Mouse (Mus musculus) gastrocnemius, adult 8-10 months (tissue): ENCODE data around the gene Rubcnl. TPM values are rescaled to one million over a fixed set of nuclear protein-coding genes. Genes with fewer than 3 reads are reported as not detected.

Experiments
- DNase-seq, 2 experiments: peaks; one replicate each; pipeline ENCODE4 v3.0.0; 2022; ENCODE audit warnings: low spot score in 2 of 2
- total RNA-seq, 4 experiments: library from RNA; stranded (reverse); gene quantifications; 2 replicates each; pipeline ENCODE4 v1.2.4; 2022

Rubcnl gene
- total RNA-seq: under 1 TPM in 2 of 4 experiments, not detected in 2; 0.11 to 0.13 TPM

- DNase-seq: peak; percentile 12 to 17
Observed at GRCm38 (mm10) chr14:75015856-75016714, at the start of gene Rubcnl. TSS of gene Rubcnl (plus strand) at chr14:75016027.

DNA sequence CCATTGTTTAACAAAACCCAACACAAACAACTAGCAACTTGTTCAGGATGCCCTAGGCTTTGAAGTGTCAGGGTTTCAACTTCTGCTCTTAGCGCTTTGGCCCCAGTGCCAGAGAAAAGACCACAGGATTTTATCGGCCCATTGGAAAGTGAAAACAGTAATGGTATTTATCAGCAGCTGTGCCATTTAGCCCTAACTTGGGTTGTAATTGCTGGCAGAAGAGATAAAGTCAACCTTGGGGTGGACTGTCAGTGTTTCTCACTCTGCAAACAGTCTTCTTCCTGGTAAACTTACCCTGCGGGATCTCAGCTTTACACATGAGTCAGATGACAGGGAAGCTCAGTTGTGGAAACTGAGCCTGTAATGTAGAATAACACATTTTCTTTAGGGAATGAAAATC lies 43.6 kb upstream of the Rubcnl start:
- no peak for DNase-seq

GRCm38 (mm10) chr14:74972687-74973086 lies 43.1 kb upstream of the Rubcnl start:
- no peak for DNase-seq

GRCm38 (mm10) chr14:74974136-74974651 lies 41.6 kb upstream of the Rubcnl start:
- no peak for DNase-seq

DNA sequence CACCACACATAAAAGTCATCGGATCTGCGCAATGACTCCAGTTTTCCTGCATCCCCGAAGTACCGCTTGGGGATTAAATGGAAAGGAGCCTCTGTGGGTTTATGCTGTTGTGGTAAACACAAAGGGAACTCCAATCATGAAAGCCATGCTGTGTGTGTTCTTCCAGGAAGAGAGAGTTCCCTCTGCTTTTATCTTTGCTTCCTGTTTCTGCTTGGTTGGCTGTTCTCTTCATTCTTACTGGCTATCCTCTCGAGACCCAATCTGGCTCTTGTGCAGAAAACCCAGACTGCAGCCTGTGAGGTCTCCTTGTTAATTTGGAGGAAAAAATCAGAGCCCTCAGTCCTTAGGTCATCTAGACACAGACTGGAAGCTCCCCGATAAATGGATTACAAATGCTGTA lies 38.9 kb upstream of the Rubcnl start:
- no peak for DNase-seq

GRCm38 (mm10) chr14:74981016-74981415 lies 34.8 kb upstream of the Rubcnl start:
- no peak for DNase-seq

DNA sequence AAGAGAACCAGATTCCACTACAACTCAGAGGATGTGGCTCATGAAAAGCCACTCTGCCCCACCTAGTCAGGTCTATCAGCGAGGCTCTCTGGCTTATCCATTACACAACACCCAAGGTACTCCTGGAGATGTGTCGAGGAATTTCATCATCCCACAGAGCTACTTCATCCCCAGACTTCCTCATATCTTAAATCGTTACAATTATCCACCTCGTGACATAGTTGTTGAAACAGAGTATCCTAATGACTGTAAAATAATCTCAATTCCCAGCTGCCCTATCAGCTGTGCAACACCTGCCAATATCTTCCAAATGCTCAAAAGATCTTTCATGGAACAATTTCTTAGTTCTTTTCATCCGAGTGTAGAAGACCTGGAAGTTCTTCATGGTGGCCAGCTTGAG lies 32.7 kb upstream of the Rubcnl start:
- DNase-seq: no peak

DNA sequence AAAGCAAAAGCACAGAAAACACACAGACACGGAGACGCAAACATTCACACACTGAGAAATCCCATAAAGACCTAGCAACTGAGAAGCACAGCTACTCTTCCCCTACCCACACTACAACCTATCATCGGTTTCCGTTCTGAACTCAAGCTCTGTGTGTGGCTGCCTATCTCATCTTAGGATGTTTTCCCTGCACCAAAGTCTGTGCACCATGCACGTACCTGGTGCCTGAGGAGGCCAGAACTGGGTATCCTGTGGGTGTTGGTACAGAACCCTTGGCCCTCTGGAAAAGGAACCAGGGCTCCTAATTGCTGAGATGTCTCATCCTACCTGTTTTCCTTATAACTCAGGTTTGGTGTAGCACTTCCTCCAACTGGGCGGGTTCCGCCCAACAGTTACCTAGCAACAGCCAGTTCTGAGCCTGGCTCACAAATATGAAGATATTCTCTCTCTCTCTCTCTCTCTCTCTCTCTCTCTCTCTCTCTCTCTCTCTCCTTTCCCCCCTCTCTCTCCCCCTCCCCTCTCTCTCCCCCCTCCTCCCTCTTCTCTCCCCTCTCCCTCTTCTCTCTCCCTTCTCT lies 30.9 kb upstream of the Rubcnl start:
- DNase-seq: no peak

DNA sequence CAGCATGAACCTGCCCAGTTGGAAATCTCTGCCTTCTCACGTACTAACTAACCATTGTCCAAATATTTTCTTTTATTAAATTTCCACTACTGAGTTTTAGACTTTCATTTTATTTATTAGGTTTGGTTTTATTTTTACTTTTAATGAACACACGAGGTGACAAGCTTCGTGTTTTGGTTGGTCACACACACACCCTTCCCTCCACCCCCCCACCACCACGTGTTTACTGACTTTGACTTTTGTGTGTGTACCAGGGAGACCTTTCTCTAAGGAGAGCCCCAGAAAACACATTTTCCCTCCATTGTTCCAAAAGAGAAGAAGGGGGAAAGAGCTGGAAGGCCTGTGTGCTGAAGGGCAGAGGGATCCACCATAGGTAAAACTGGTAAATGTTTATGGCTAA lies 30.2 kb upstream of the Rubcnl start:
- DNase-seq: no peak

GRCm38 (mm10) chr14:74986527-74986926 lies 29.3 kb upstream of the Rubcnl start:
- no peak for DNase-seq

GRCm38 (mm10) chr14:74989322-74989721 lies 26.5 kb upstream of the Rubcnl start:
- DNase-seq: no peak

DNA sequence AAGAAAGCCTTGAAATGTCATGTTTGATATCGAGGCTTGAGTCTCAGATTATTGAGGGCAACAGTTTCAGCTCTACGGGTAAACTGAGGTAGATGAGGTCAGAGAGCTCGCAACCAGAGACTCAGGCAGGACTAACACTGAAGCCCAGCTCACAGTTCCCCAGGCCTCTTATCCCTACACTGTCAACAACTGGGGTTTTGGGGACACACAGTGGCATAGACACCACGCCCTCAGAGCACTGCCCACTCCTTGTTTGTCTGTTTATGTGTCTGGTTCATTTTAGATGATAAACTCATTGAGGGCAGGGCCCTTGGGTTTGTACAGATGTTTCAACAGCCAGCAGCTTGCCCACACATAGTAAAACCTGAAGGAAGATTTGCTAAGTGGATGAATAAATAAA lies 25.9 kb upstream of the Rubcnl start:
- no peak for DNase-seq

DNA sequence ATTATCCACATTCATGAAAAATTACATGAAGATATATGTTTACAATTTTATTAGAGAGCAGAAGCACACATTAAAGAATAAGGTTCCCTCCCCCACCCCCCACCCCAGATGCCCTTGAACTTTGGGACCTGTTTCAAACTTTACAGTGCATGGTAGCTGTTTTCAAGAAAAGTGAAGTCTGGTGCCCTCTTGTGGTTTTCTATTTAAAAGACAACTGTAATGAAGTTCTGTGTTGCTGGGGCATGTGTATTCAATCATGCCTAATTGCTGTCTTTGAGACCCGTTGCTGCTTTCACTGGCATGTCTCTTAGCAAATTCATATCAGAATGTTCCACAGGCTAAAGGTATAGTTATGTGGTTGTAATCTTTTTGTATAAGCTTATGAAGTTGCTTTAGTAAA lies 25.3 kb upstream of the Rubcnl start:
- DNase-seq: no peak

GRCm38 (mm10) chr14:74996556-74996955 lies 19.3 kb upstream of the Rubcnl start:
- no peak for DNase-seq

- no peak for DNase-seq
Observed at GRCm38 (mm10) chr14:74997041-74997440, 18.8 kb upstream of the Rubcnl start.

GRCm38 (mm10) chr14:75001364-75001763 lies 14.5 kb upstream of the Rubcnl start:
- no peak for DNase-seq

DNA sequence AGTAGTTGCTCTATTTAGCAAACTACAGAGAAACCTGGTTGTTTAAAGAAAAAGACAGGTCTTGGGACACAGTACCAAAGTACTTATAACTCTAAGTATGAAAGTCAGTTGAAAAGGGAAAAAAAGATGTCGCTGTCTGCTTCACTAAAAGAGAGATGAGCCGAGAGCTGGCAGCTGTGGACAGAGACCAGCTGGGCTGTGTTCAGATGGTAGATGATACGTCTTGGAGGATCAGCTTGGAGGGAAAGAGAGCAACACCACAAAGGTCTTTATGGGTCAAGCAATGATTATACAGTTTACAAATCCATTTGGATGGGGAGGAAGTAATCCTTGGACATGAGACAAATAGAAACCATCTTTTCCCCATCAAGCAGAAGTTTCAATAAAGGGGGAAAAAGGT lies 12.5 kb upstream of the Rubcnl start:
- no peak for DNase-seq

DNA sequence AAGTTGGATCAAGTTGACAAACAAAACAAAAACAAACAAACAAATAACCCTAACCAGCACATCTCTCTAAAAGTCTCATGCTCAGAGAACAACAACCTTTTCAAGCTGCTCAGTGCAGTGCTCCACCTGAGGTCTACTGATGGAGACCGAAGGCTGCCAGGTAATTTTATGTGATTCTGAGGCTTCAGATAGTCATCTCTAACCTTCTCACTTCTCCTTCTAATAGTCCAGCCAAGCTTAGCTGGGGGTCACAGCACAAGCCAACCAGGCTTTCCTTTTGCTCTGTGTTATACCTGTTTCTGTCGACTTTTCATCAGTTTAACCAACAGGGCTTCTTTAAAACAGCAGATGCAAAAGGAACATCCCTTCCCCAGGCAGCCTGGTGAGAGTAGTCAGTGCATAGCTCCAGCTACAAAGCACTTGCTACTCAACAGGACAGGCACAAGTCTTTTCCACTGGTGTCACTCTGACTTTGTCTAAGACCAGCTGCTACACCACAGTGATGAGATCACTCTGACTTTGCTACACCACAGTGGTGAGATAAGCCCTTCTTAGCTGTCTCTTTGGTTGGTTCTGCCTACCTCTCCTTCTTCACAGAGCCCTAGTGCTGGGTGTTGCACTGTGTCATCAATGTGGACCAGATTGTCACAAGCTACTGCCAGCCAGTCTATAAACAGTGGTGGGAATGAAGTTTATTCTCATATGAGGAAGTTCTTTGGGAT lies 10.2 kb upstream of the Rubcnl start:
- DNase-seq: no peak

DNA sequence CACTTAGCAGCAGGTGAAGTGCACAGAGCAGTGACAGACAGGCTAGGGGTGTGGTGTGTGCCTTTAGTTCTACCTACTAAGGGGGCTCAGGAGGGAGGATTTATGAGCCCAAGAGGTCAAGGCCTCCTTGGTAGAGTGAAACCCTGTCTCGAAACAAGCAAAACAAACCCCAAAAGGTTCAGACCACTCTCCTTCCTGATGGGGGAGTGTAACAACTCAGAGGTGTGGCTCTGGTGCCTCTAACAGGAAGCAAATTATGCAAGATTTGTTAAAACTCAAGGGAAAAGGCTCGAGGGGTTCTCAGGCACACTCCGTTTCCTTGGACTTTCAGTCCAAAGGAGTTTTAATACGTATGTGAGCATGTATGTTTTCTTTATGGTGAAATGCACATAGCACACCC lies 5.5 kb upstream of the Rubcnl start:
- DNase-seq: no peak

- no peak for DNase-seq
Observed at GRCm38 (mm10) chr14:75010986-75011655, 4.7 kb upstream of the Rubcnl start.

GRCm38 (mm10) chr14:75016715-75017020 lies 841 bp downstream of the Rubcnl start:
- no peak for DNase-seq

GRCm38 (mm10) chr14:75017277-75017676 lies 1.4 kb downstream of the Rubcnl start:
- no peak for DNase-seq
